11 mouse cellular contexts compared by ENCODE assay signal in genomic region chr6:66981864-66982263, GRCm38 (mm10). TPM values are rescaled to one million over a fixed set of nuclear protein-coding genes. Genes with fewer than 3 reads are reported as not detected.
DNase-seq lines count a peak whose midpoint lies in the region; ATAC-seq and TF ChIP-seq lines count a peak whose summit lies in the region.
"Had no signal": no experiment of that assay in that cellular context is flagged by ENCODE, and none has a peak within 500 bp of the region (broad histone marks: within the 10 kb centered on the region; RNA-seq: fewer than 3 reads in every experiment).

No protein-coding gene starts in this region.

- no peak overlapping the region for H3K4me3 ChIP-seq in midbrain, postnatal 0 days (ENCODE audit: low read depth, low read length)
- H3K4me3 ChIP-seq in midbrain, embryonic 11.5 days (ENCODE audit: low read depth, low read length), result no peak overlapping the region
- H3K4me3 ChIP-seq: hindbrain, embryonic 15.5 days; liver, embryonic 12.5 days had no signal

- no peak overlapping the region for H3K4me2 ChIP-seq in midbrain, postnatal 0 days (ENCODE audit: low read depth, low read length, poor library complexity, severe bottlenecking)
- H3K4me2 ChIP-seq in midbrain, embryonic 11.5 days, result no peak overlapping the region
- H3K4me2 ChIP-seq: hindbrain, embryonic 15.5 days; liver, embryonic 12.5 days had no signal

- no peak for TF ChIP-seq CTCF in midbrain, postnatal 0 days (IDR thresholded peaks at IDR 0.05)

- DNase-seq in heart, adult 18-20 months, result peak; percentile 61 to 76
- no peak for DNase-seq in heart, postnatal 25 days (ENCODE audit: low spot score)
- peak; percentile 52 for DNase-seq in midbrain, postnatal 0 days (ENCODE audit: low spot score)
- no peak for DNase-seq in midbrain, embryonic 11.5 days (ENCODE audit: low spot score, missing footprints)
- DNase-seq in cerebellum, postnatal 36 days, result peak; percentile 45 to 54
- no peak for DNase-seq in spleen, adult 12 weeks (ENCODE audit: low spot score)
- DNase-seq in yolk sac, embryonic 10.5 days (ENCODE audit: low spot score), result no peak
- DNase-seq: right cerebral cortex, postnatal 14 days had no signal

- no peaks in the 10 kb centered on the region for H3K36me3 ChIP-seq in midbrain, postnatal 0 days (ENCODE audit: insufficient read depth, low read length)
- no peaks in the 10 kb centered on the region for H3K36me3 ChIP-seq in midbrain, embryonic 11.5 days (ENCODE audit: control insufficient read depth, insufficient read depth, low read length)
- H3K36me3 ChIP-seq: hindbrain, embryonic 15.5 days; liver, embryonic 12.5 days had no signal

- no peak overlapping the region for H3K9ac ChIP-seq in midbrain, postnatal 0 days (replicated peaks; ENCODE audit: low read length, poor library complexity, severe bottlenecking)
- no peak overlapping the region for H3K9ac ChIP-seq in midbrain, embryonic 11.5 days (ENCODE audit: low read length)
- H3K9ac ChIP-seq: hindbrain, embryonic 15.5 days; liver, embryonic 12.5 days had no signal

- H3K4me1 ChIP-seq in midbrain, postnatal 0 days (ENCODE audit: insufficient read depth, low read length), result no peaks in the 10 kb centered on the region
- no peaks in the 10 kb centered on the region for H3K4me1 ChIP-seq in midbrain, embryonic 11.5 days (ENCODE audit: control insufficient read depth, insufficient read depth, low read length)
- H3K4me1 ChIP-seq: hindbrain, embryonic 15.5 days had no signal

- no peaks in the 10 kb centered on the region for H3K9me3 ChIP-seq in midbrain, postnatal 0 days (ENCODE audit: low read length)
- no peaks in the 10 kb centered on the region for H3K9me3 ChIP-seq in midbrain, embryonic 11.5 days (ENCODE audit: control insufficient read depth, low read length)
- H3K9me3 ChIP-seq: hindbrain, embryonic 15.5 days; liver, embryonic 12.5 days had no signal

- intact Hi-C loops in heart, postnatal 25 days (cut with DNase I), result no loop called here

- 76% methylated on average over 1 of the region's 1 CpGs for WGBS in midbrain, postnatal 0 days
- WGBS in midbrain, embryonic 11.5 days, result 80% methylated on average over 1 of the region's 1 CpGs

- H3K27me3 ChIP-seq in midbrain, postnatal 0 days (ENCODE audit: insufficient read depth, low read length), result no peaks in the 10 kb centered on the region
- H3K27me3 ChIP-seq in midbrain, embryonic 11.5 days (ENCODE audit: control insufficient read depth, insufficient read depth, low read length), result no peaks in the 10 kb centered on the region
- H3K27me3 ChIP-seq: hindbrain, embryonic 15.5 days; liver, embryonic 12.5 days had no signal

- H3K27ac ChIP-seq in midbrain, postnatal 0 days (ENCODE audit: low read depth, low read length), result no peak overlapping the region
- no peak overlapping the region for H3K27ac ChIP-seq in midbrain, embryonic 11.5 days (ENCODE audit: low read depth, low read length)
- H3K27ac ChIP-seq: hindbrain, embryonic 15.5 days; liver, embryonic 12.5 days had no signal

- ATAC-seq in midbrain, postnatal 0 days (ENCODE audit: low FRiP score), result no peak
- no peak for ATAC-seq in midbrain, embryonic 11.5 days (ENCODE audit: low FRiP score)
- ATAC-seq in megakaryocyte-erythroid progenitor cell, adult 5-6 weeks (replicated peaks; ENCODE audit: low FRiP score, low TSS enrichment, poor library complexity, severe bottlenecking), result 0 out of 2 replicates have a peak, but pooled peaks have one; percentile 6
- ATAC-seq: liver, embryonic 12.5 days had no signal

RNA-seq across cellular contexts. Expression of gene Gadd45a, which starts 55.4 kb away (rescaled TPM):
- total RNA-seq in heart, adult 18-20 months (2021), result 10 to 100 TPM; 22.9 to 24.8 TPM
- 10 to 100 TPM; 16.1 to 20.0 TPM for total RNA-seq in heart, postnatal 25 days (2021)
- total RNA-seq in midbrain, postnatal 0 days (2014; rRNA removed), result 8.6 and 10.2 TPM in 2 replicates
- polyA plus RNA-seq in midbrain, postnatal 0 days (2015; fragmentation: Nextera tagmentation; extraction: Ambion mirVana), result 9.6 and 11.2 TPM in 2 replicates
- polyA plus RNA-seq in midbrain, embryonic 11.5 days (2014; fragmentation: Nextera tagmentation; extraction: Ambion mirVana), result 13.2 and 16.5 TPM in 2 replicates
- 40.4 and 43.7 TPM in 2 replicates for total RNA-seq in megakaryocyte-erythroid progenitor cell, adult 5-6 weeks (2014; fragmentation: Nextera tagmentation)
- total RNA-seq in megakaryocyte-erythroid progenitor cell, adult 5-6 weeks (2017), result 94.9 and 97.9 TPM in 2 replicates

Comparison
In these comparisons a context has a peak if more than half of its experiments do, and no peak if none do; other contexts are left out.
1. DNase-seq: peak in heart, adult 18-20 months (2 of 2), midbrain, postnatal 0 days (single experiment) and cerebellum, postnatal 36 days (2 of 2); none in heart, postnatal 25 days (single experiment), midbrain, embryonic 11.5 days (single experiment), spleen, adult 12 weeks (single experiment) and yolk sac, embryonic 10.5 days (single experiment).